Mouse (Mus musculus) forebrain, embryonic 15.5 days (tissue): ENCODE measurements around the gene Cfap45. TPM values are rescaled to one million over a fixed set of nuclear protein-coding genes. Genes with fewer than 3 reads are reported as not detected.
A peak's percentile ranks its signal among the peaks of the same experiment; 100 is the strongest.

ENCODE experiments used
- ATAC-seq: fragments of 200-750 bp; cut with Nextera tagmentation; replicated peaks from 2 replicates; pipeline ENCODE4 v1.8.0; 2017; ENCODE audit warnings: mild to moderate bottlenecking, moderate TSS enrichment, moderate library complexity
- H3K27ac ChIP-seq: fragments of 300-500 bp; sonication (generic); replicated peaks from 2 replicates; pipeline ENCODE4 v1.5.1; 2015; ENCODE audit warnings: mild to moderate bottlenecking, inconsistent platforms
- H3K27me3 ChIP-seq: fragments of 300-500 bp; sonication (generic); 2 replicates; pipeline ENCODE4 v1.6.1; 2015; ENCODE audit warnings: inconsistent platforms
- H3K36me3 ChIP-seq: fragments of 300-500 bp; sonication (generic); 2 replicates; pipeline ENCODE4 v1.6.1; 2015; ENCODE audit warnings: mild to moderate bottlenecking, inconsistent platforms
- H3K4me1 ChIP-seq: fragments of 300-500 bp; sonication (generic); 2 replicates; pipeline ENCODE4 v1.6.1; 2015; ENCODE audit warnings: inconsistent platforms
- H3K4me2 ChIP-seq: fragments of 300-500 bp; sonication (generic); replicated peaks from 2 replicates; pipeline ENCODE4 v1.6.1; 2015; ENCODE audit warnings: mild to moderate bottlenecking, inconsistent platforms
- H3K4me3 ChIP-seq: fragments of 300-500 bp; sonication (generic); 2 replicates; pipeline ENCODE4 v1.5.1; 2015; ENCODE audit warnings: mild to moderate bottlenecking, inconsistent platforms
- H3K9ac ChIP-seq: fragments of 300-500 bp; sonication (generic); replicated peaks from 2 replicates; pipeline ENCODE4 v1.6.1; 2015; ENCODE audit warnings: mild to moderate bottlenecking, inconsistent platforms
- H3K9me3 ChIP-seq: fragments of 300-500 bp; sonication (generic); 2 replicates; pipeline ENCODE4 v1.6.1; 2016; ENCODE audit warnings: inconsistent platforms
- WGBS: fragments of 180-500 bp; shearing (Covaris S2); methylation state at CpG from one replicate; pipeline ENCODE4 v1.1.7; 2015; ENCODE audit warnings: mixed read lengths; 5-methylcytosine and 5-hydroxymethylcytosine counted together
- polyA plus RNA-seq: library from polyadenylated mRNA; unstranded; fragments of >200 nt; fragmentation: Nextera tagmentation; extraction: Ambion mirVana; gene quantifications from 2 replicates; pipeline ENCODE4 v1.2.1, GENCODE M21; 2015

Gene Cfap45
- polyA plus RNA-seq, 1 experiment from 2014 or later = 3.1 TPM

DNA sequence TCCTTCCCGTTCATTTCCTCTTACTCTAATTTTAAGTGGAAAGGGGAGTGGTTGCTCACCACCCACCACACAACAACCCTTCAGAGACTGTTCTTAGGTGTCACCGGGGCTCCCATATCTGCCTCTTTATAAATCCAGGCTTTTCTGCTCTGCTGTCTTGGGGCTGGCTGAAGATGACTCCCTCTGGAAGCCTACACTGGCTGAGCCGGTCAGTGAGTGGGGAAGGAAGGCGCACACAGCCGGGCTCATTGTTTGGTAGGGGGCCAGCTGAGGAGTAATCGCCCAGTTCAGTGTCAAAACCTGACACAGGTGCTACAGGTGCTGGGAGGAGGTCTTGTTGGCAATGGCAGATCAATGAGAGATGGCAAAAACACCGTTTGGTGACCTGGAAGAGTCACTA is 5.4 kb downstream of the Cfap45 start:
- ATAC-seq = no peak
- no peak overlapping the region for H3K9ac ChIP-seq
- H3K4me2 ChIP-seq = no peak overlapping the region
- H3K4me1 ChIP-seq = peaks cover 13% of the 10 kb centered on the region
- H3K36me3 ChIP-seq = no peaks in the 10 kb centered on the region
- H3K27ac ChIP-seq = no peak overlapping the region
- H3K9me3 ChIP-seq = no peaks in the 10 kb centered on the region
- no peak overlapping the region for H3K4me3 ChIP-seq
- 0 out of 2 replicates have a peak, but pooled peaks cover 3% of the 10 kb centered on the region for H3K27me3 ChIP-seq
- WGBS = 70% methylated on average over 7 of the region's 7 CpGs

DNA sequence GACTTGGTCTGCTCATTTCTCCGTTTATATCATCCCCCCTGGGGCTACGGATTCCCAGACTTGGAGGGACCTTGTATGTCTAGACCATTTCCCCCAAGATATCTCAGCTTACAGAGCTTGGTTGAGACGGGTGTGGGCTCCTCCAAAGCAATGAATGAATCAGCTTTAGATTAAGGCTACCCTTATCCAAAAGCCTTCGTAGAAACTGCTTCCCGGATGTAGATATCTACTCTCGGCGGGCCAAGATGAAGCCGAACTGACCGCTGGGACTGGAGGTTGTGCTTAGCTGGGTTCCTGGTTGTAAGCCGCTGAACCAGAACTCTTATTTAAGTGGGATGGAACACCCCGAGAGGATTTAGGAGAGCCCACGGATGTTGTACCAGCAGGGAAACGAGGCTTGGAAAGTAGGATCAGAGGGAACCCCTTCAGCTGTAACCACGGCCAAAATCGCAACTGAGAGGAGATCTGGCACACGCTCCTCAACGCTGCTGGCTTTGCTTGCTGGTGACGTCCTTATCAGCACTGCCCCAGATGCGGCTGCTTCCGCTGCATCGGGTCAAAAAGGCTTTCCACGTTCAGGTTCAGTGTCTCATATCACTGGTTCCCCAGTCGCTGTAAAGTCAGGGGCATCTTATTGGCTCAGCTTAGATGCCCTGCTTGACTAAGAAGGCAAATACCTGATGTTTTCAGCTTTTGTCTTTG is 5.9 kb downstream of the Cfap45 start:
- 0 out of 2 replicates have a peak, but pooled peaks cover 3% of the 10 kb centered on the region for H3K27me3 ChIP-seq
- no peaks in the 10 kb centered on the region for H3K9me3 ChIP-seq
- H3K9ac ChIP-seq = no peak overlapping the region
- 82% methylated on average over 23 of the region's 23 CpGs for WGBS
- no peak for ATAC-seq
- no peak overlapping the region for H3K4me3 ChIP-seq
- no peak overlapping the region for H3K4me2 ChIP-seq
- no peak overlapping the region for H3K27ac ChIP-seq
- H3K36me3 ChIP-seq = no peaks in the 10 kb centered on the region
- H3K4me1 ChIP-seq = peaks cover 7% of the 10 kb centered on the region; the same call in 1 of the 2 replicates

DNA sequence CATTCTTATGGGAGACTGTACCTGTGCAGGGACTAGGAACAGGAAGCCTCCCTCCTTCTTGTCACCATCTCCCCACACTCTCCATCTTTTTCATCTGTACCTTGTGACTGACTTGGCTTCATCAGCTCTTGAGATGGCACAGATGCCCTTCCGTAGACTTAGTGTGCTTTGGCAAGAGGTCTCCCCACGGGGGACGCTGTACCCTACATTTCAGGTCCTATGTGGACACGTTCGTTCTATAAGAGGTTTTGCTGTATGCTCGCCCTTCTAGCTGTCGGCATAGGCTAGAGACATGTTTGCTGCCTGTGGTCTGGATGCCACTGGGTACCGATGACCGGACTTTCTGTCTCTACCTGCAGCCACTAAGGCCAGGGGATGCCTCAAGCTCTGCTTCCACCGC is 6.8 kb downstream of the Cfap45 start:
- peaks cover 5% of the 10 kb centered on the region; the same call in 1 of the 2 replicates for H3K27me3 ChIP-seq
- H3K9ac ChIP-seq = no peak overlapping the region
- H3K27ac ChIP-seq = no peak overlapping the region
- H3K36me3 ChIP-seq = no peaks in the 10 kb centered on the region
- no peak overlapping the region for H3K4me3 ChIP-seq
- 92% methylated on average over 10 of the region's 10 CpGs for WGBS
- 0 out of 2 replicates have a peak, but pooled peaks cover 11% of the 10 kb centered on the region for H3K4me1 ChIP-seq
- no peaks in the 10 kb centered on the region for H3K9me3 ChIP-seq
- ATAC-seq = no peak
- H3K4me2 ChIP-seq = no peak overlapping the region

DNA sequence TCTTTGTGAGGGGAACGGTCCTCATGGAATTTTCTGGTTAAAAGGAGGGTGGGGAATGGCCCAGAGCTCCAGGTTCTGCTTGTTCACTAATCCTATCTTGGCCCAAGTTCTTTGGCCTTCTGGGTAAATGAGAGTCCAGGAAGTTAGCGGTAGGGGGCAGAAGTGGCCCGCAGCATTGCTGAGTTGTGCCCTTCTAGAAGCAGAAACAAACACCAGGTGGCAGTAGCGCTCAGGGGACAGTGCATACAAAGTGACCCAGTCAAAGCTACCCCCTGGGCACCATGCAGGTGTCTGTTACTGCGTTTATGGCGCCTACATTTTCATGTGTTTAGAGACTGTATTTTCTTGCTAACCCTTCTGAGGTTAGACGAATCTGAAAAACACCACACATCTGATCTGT is 8.1 kb downstream of the Cfap45 start:
- Histone ChIP-seq H3K4me2 (no peak overlapping the region), H3K9ac (no peak overlapping the region), H3K27me3 (peaks cover 6% of the 10 kb centered on the region; the same call in 1 of the 2 replicates), H3K27ac (no peak overlapping the region), H3K4me3 (no peak overlapping the region), H3K9me3 (no peaks in the 10 kb centered on the region), H3K36me3 (no peaks in the 10 kb centered on the region), H3K4me1 (0 out of 2 replicates have a peak, but pooled peaks cover 13% of the 10 kb centered on the region)
- 6% methylated on average over 7 of the region's 7 CpGs for WGBS
- peak; percentile 70 for ATAC-seq

DNA sequence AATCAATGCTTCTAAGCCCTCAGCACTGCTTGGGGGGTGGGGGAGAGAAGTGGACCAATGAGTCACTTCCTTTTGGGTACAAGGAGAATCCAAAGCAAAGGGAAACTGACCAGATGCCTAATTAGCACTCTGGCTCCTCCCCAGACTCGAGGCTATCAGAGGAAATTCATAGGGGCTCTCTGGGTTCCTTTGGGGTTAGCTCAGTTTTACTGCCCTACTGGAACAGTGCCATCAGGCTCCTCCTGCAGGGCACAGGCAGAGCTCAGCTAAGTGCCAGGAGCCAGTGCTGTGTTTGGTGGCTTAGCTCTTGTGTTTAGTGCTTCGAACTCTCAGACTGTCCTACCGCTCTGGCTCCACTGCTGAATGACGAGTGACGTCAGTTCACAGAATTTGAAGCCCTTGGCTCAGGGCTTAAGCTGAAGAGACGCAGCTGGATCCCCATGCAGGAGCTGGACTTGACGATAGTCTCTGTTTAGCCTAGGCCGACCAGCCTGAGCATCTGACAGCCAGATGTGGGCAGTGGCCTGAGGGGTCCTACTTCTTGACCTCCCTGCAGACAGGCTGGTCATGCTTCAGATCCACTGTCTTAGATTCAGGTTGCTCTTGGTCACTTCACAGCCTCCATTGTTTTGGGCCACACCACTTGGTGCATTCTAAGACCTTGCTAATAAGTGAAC is 10.1 kb downstream of the Cfap45 start:
- 0 out of 2 replicates have a peak, but pooled peaks cover 13% of the 10 kb centered on the region for H3K4me1 ChIP-seq
- 0 out of 2 replicates have a peak, but pooled peaks have one; percentile 12 for ATAC-seq
- H3K4me2 ChIP-seq = no peak overlapping the region
- no peak overlapping the region for H3K9ac ChIP-seq
- H3K27me3 ChIP-seq = peaks cover 6% of the 10 kb centered on the region; the same call in 1 of the 2 replicates
- H3K4me3 ChIP-seq = no peak overlapping the region
- WGBS = 19% methylated on average over 8 of the region's 8 CpGs
- no peaks in the 10 kb centered on the region for H3K9me3 ChIP-seq
- H3K36me3 ChIP-seq = no peaks in the 10 kb centered on the region
- no peak overlapping the region for H3K27ac ChIP-seq

DNA sequence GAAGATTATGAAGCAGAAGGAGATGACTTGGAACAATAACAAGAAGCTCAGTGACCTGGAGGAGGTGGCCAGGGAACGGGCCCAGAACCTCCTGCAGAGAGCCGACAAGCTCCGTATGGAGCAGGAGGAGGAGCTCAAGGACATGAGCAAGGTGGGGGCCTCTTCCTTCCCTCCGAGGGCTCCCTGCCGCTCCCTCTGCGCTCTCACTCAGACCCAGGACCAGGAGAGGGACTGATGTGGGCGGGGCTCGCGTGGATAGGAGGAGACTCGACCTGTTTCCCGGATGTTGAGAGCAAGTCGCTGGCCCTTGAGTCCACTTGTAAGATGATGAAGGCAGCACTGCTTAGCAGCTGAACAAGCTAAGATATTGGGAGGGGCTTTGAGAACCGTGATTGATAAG is 11.9 kb downstream of the Cfap45 start:
- ATAC-seq = peak; percentile 67
- Histone ChIP-seq H3K36me3 (no peaks in the 10 kb centered on the region), H3K27ac (no peak overlapping the region), H3K4me1 (0 out of 2 replicates have a peak, but pooled peaks cover 13% of the 10 kb centered on the region), H3K9me3 (no peaks in the 10 kb centered on the region), H3K4me2 (peak overlapping the region; percentile 35), H3K9ac (no peak overlapping the region), H3K27me3 (peaks cover 3% of the 10 kb centered on the region; the same call in 1 of the 2 replicates), H3K4me3 (peak overlapping the region; percentile 20)
- 1% methylated on average over 12 of the region's 13 CpGs for WGBS

DNA sequence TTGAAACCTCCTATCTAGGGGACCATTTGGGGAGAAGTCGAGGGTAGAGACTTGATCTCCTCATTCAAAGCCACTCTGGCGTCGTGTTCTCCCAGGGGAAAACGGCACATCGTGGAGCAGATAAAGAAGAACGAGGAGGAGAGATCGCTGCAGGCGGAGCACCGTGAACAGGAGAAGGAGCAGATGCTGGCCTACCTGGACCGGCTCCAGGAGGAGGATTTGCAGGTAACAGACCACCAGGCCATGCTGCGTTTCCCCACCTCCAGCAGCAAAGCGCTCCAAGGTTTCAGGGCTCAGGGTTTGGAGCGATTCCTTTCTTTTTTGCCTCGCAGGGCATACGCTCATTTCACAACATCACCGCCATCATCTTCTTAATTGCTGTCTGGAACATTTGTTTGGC is 14.5 kb downstream of the Cfap45 start:
- no peak overlapping the region for H3K4me2 ChIP-seq
- H3K9ac ChIP-seq = no peak overlapping the region
- peaks cover 3% of the 10 kb centered on the region; the same call in 1 of the 2 replicates for H3K27me3 ChIP-seq
- no peak overlapping the region for H3K4me3 ChIP-seq
- H3K4me1 ChIP-seq = peaks cover 17% of the 10 kb centered on the region; the same call in 1 of the 2 replicates
- no peak for ATAC-seq
- no peak overlapping the region for H3K27ac ChIP-seq
- 80% methylated on average over 16 of the region's 16 CpGs for WGBS
- H3K9me3 ChIP-seq = no peaks in the 10 kb centered on the region
- H3K36me3 ChIP-seq = no peaks in the 10 kb centered on the region

DNA sequence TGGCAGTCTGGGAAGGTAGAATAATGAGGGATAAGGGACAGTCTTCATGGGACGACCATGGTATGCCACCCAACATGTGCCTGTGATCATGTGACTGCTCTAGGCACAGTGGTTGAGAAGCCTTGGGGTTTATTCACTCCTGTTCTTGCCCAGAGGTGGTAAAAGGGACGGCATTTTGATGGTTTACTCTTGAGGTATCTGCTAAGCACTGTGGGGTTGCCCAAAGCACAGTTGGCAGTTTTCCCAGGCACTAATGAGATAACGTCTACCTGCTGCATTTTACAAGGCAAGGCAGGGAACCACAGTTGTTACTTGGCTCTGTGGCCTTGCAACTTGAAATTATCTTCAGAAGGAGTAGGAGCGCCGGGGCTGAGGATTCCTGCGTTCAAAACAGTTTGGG is 19.2 kb downstream of the Cfap45 start:
- Histone ChIP-seq H3K9ac (no peak overlapping the region), H3K36me3 (no peaks in the 10 kb centered on the region), H3K27ac (no peak overlapping the region), H3K4me3 (no peak overlapping the region), H3K4me1 (peaks cover 10% of the 10 kb centered on the region; the same call in 1 of the 2 replicates), H3K4me2 (no peak overlapping the region), H3K9me3 (no peaks in the 10 kb centered on the region), H3K27me3 (no peaks in the 10 kb centered on the region)
- WGBS = 32% methylated on average over 6 of the region's 6 CpGs
- peak; percentile 18 for ATAC-seq

DNA sequence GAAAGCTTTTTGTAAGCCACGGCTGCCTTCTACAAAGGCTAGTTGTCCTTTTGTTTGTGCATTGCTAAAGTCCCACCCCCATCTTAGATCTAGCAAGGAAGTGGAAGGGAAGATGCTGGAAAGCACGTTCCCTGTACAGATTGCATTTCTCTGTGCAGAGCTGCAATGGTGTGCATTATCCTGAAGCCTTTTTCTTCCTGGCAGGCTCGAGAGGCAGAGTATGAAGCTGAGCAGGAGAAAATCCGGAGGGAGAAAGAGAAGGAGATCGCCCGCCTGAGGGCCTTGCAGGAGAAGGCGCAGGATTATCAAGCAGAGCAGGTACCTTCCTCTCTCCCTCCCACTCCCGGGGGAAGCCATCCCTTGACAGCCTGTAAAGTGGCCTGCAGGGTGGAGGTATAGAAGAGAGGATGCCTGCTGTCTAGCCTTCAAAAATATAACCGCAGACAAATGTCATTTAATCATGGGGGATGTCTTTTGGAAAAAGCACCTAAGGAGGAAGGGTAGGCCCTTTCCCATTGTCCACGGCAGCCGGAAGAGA is 19.8 kb downstream of the Cfap45 start:
- 40% methylated on average over 11 of the region's 11 CpGs for WGBS
- H3K27ac ChIP-seq = no peak overlapping the region
- peak; percentile 55; the same call in 1 of the 2 replicates for ATAC-seq

DNA sequence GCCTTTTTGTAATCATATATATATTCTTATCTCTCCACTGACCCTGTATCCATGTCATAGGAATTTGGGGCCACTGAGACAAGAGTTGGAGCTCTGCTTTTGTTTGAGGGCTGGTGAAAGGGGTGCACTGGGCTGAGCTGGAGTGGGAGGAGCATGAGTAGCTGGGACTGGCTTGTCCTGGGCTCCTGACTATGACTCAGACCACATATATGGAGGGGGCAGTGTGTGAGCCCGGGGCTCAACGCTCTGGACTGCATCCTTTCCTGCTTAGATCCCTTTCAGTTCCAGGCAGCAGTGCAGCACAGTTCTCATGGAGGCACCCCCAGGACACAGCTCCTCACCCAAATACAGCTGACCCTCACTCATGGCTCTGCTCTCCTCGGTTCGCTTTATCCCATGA is 25.5 kb downstream of the Cfap45 start:
- H3K4me2 ChIP-seq = no peak overlapping the region
- H3K27me3 ChIP-seq = no peaks in the 10 kb centered on the region
- no peaks in the 10 kb centered on the region for H3K9me3 ChIP-seq
- H3K4me1 ChIP-seq = peaks cover 19% of the 10 kb centered on the region
- 95% methylated on average over 4 of the region's 4 CpGs for WGBS
- H3K27ac ChIP-seq = no peak overlapping the region
- H3K9ac ChIP-seq = no peak overlapping the region
- H3K4me3 ChIP-seq = no peak overlapping the region
- H3K36me3 ChIP-seq = no peaks in the 10 kb centered on the region
- no peak for ATAC-seq

More for the DNA sequence above, 19.8 kb downstream of the Cfap45 start:
- Histone ChIP-seq H3K27me3 (no peaks in the 10 kb centered on the region), H3K9me3 (no peaks in the 10 kb centered on the region), H3K9ac (no peak overlapping the region), H3K4me2 (no peak overlapping the region), H3K36me3 (no peaks in the 10 kb centered on the region), H3K4me1 (peaks cover 10% of the 10 kb centered on the region; the same call in 1 of the 2 replicates), H3K4me3 (no peak overlapping the region)

DNA sequence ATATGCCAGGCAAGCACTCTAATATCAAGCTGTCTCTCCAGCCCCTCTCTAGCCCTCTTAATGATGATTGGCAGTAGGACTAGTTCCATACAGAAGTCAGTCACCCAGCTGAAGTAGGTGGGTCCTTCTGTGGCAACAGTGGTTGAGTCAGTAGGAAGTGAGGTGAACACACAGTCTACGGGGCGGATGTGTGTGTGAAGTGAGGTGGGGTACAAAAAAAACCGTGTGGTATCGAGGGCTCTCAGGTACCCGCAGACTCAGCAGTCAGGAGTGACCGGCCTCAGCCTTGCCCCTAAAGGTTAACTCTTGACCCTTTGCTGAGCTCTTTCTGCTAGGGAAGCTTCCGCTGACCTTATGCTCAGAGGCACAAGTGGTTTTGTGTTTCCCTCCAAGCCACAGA is 27.9 kb downstream of the Cfap45 start:
- H3K4me3 ChIP-seq = no peak overlapping the region
- H3K4me1 ChIP-seq = peaks cover 21% of the 10 kb centered on the region
- H3K27me3 ChIP-seq = no peaks in the 10 kb centered on the region
- no peaks in the 10 kb centered on the region for H3K9me3 ChIP-seq
- no peak overlapping the region for H3K4me2 ChIP-seq
- H3K27ac ChIP-seq = no peak overlapping the region
- WGBS = 69% methylated on average over 7 of the region's 7 CpGs
- no peaks in the 10 kb centered on the region for H3K36me3 ChIP-seq
- H3K9ac ChIP-seq = no peak overlapping the region
- ATAC-seq = no peak

DNA sequence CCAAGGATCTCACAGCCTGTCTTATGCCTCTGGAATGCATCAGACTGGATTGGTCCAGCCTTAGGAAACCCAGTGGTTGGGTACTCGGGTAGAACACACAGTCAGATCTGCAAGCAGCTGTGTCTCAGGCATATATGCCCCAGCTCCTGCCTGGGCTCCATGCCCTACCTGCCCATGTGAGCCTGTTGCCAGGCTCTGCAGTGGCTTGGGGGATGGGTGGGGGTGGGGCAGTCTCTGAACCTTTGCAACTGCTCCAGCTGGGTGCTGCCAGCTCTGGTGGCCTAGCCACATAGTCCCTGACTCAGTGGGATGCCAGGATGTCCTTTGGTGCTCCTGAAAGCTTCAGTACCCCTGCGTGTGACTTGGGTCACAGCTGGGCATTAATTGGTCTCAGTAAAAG is 28.7 kb downstream of the Cfap45 start:
- no peak for ATAC-seq
- WGBS = 14% methylated on average over 2 of the region's 2 CpGs
- no peak overlapping the region for H3K4me3 ChIP-seq

More for the DNA sequence above, 28.7 kb downstream of the Cfap45 start:
- no peaks in the 10 kb centered on the region for H3K36me3 ChIP-seq
- H3K4me2 ChIP-seq = peak overlapping the region; percentile 55; the same call in 1 of the 2 replicates
- H3K27me3 ChIP-seq = no peaks in the 10 kb centered on the region
- no peak overlapping the region for H3K9ac ChIP-seq
- H3K27ac ChIP-seq = no peak overlapping the region
- no peaks in the 10 kb centered on the region for H3K9me3 ChIP-seq
- peaks cover 21% of the 10 kb centered on the region for H3K4me1 ChIP-seq
